Mouse (Mus musculus): ENCODE measurements around the gene Ifrd2.

- no peak for TF ChIP-seq EP300 (IDR thresholded peaks at IDR 0.05; ENCODE audit: low read depth in 1 of 2, low read length in 2 of 2)
- no peak for TF ChIP-seq USF1 (IDR thresholded peaks at IDR 0.05; ENCODE audit: low read depth, low read length)
- TF ChIP-seq ZC3H11A (IDR thresholded peaks at IDR 0.05; ENCODE audit: low read depth, low read length) = no peak
- no peak for TF ChIP-seq ETS1 (IDR thresholded peaks at IDR 0.05; ENCODE audit: low read depth, low read length)
- TF ChIP-seq CHD1 (IDR thresholded peaks at IDR 0.05; ENCODE audit: low read depth, low read length) = no peak
These were observed 46.4 kb upstream of the Ifrd2 start for GRCm38 (mm10) chr9:107541005-107541404.

All from MEL (cell line).